Mouse (Mus musculus): ENCODE measurements around the gene Rab37. TPM values are rescaled to one million over a fixed set of nuclear protein-coding genes. Genes with fewer than 3 reads are reported as not detected.

The Rab37 gene
- polyA plus RNA-seq, 1 experiment from 2014 or later: 0.57 TPM

GRCm38 (mm10) chr11:115200520-115200919, 109.3 kb downstream of the Rab37 start:
- WGBS: 91% methylated on average over 4 of the region's 4 CpGs
- H3K9me3 ChIP-seq (replicated peaks; ENCODE audit: control insufficient read depth, low read length): no peaks in the 10 kb centered on the region
- H3K27ac ChIP-seq (ENCODE audit: low read depth, low read length): no peak overlapping the region
- H3K27me3 ChIP-seq (replicated peaks; ENCODE audit: control insufficient read depth, insufficient read depth, low read length): no peaks in the 10 kb centered on the region
- DNase-seq (ENCODE audit: low spot score) (no peak), ATAC-seq (no peak)
- no peak overlapping the region for H3K9ac ChIP-seq (ENCODE audit: low read length)
- H3K4me3 ChIP-seq (ENCODE audit: low read depth, low read length): no peak overlapping the region
- peaks cover 27% of the 10 kb centered on the region for H3K36me3 ChIP-seq (ENCODE audit: control insufficient read depth, insufficient read depth, low read length)
- H3K4me2 ChIP-seq (ENCODE audit: low read length): no peak overlapping the region
- no peaks in the 10 kb centered on the region for H3K4me1 ChIP-seq (ENCODE audit: control insufficient read depth, insufficient read depth, low read length)

- peaks cover 44% of the 10 kb centered on the region for H3K36me3 ChIP-seq (ENCODE audit: control insufficient read depth, insufficient read depth, low read length)
- no peak overlapping the region for H3K4me3 ChIP-seq (ENCODE audit: low read depth, low read length)
- H3K4me2 ChIP-seq (ENCODE audit: low read length): no peak overlapping the region
- no peaks in the 10 kb centered on the region for H3K4me1 ChIP-seq (ENCODE audit: control insufficient read depth, insufficient read depth, low read length)
- H3K9me3 ChIP-seq (replicated peaks; ENCODE audit: control insufficient read depth, low read length): no peaks in the 10 kb centered on the region
- no peaks in the 10 kb centered on the region for H3K27me3 ChIP-seq (replicated peaks; ENCODE audit: control insufficient read depth, insufficient read depth, low read length)
- WGBS: 10% methylated on average over 12 of the region's 12 CpGs
- no peak overlapping the region for H3K27ac ChIP-seq (ENCODE audit: low read depth, low read length)
- no peak overlapping the region for H3K9ac ChIP-seq (ENCODE audit: low read length)
- ATAC-seq (peak; percentile 87), DNase-seq (ENCODE audit: low spot score) (peak; percentile 86)
Observed at GRCm38 (mm10) chr11:115202316-115202715, 111.1 kb downstream of the Rab37 start.

- H3K4me2 ChIP-seq (ENCODE audit: low read length): no peak overlapping the region
- no peaks in the 10 kb centered on the region for H3K4me1 ChIP-seq (ENCODE audit: control insufficient read depth, insufficient read depth, low read length)
- H3K9ac ChIP-seq (ENCODE audit: low read length): no peak overlapping the region
- no peak for ATAC-seq
- H3K36me3 ChIP-seq (ENCODE audit: control insufficient read depth, insufficient read depth, low read length): peaks cover 45% of the 10 kb centered on the region
- 95% methylated on average over 9 of the region's 9 CpGs for WGBS
- no peak overlapping the region for H3K4me3 ChIP-seq (ENCODE audit: low read depth, low read length)
- no peaks in the 10 kb centered on the region for H3K9me3 ChIP-seq (replicated peaks; ENCODE audit: control insufficient read depth, low read length)
- H3K27ac ChIP-seq (ENCODE audit: low read depth, low read length): no peak overlapping the region
- H3K27me3 ChIP-seq (replicated peaks; ENCODE audit: control insufficient read depth, insufficient read depth, low read length): no peaks in the 10 kb centered on the region
- no peak for DNase-seq (ENCODE audit: low spot score)
Observed at GRCm38 (mm10) chr11:115202756-115203155, 111.5 kb downstream of the Rab37 start.

GRCm38 (mm10) chr11:115208126-115208525, 116.9 kb downstream of the Rab37 start:
- ATAC-seq: no peak
- Histone ChIP-seq H3K36me3 (ENCODE audit: control insufficient read depth, insufficient read depth, low read length) (peaks cover 36% of the 10 kb centered on the region), H3K27ac (ENCODE audit: low read depth, low read length) (no peak overlapping the region), H3K27me3 (replicated peaks; ENCODE audit: control insufficient read depth, insufficient read depth, low read length) (no peaks in the 10 kb centered on the region), H3K9ac (ENCODE audit: low read length) (no peak overlapping the region), H3K4me1 (ENCODE audit: control insufficient read depth, insufficient read depth, low read length) (no peaks in the 10 kb centered on the region), H3K9me3 (replicated peaks; ENCODE audit: control insufficient read depth, low read length) (no peaks in the 10 kb centered on the region), H3K4me2 (ENCODE audit: low read length) (no peak overlapping the region), H3K4me3 (ENCODE audit: low read depth, low read length) (no peak overlapping the region)
- 79% methylated on average over 12 of the region's 12 CpGs for WGBS
- DNase-seq (ENCODE audit: low spot score): peak; percentile 28

- no peak for ATAC-seq
- Histone ChIP-seq H3K27me3 (replicated peaks; ENCODE audit: control insufficient read depth, insufficient read depth, low read length) (no peaks in the 10 kb centered on the region), H3K9me3 (replicated peaks; ENCODE audit: control insufficient read depth, low read length) (no peaks in the 10 kb centered on the region), H3K4me1 (ENCODE audit: control insufficient read depth, insufficient read depth, low read length) (no peaks in the 10 kb centered on the region), H3K4me2 (ENCODE audit: low read length) (no peak overlapping the region), H3K36me3 (ENCODE audit: control insufficient read depth, insufficient read depth, low read length) (peaks cover 36% of the 10 kb centered on the region), H3K27ac (ENCODE audit: low read depth, low read length) (no peak overlapping the region), H3K9ac (ENCODE audit: low read length) (no peak overlapping the region), H3K4me3 (ENCODE audit: low read depth, low read length) (no peak overlapping the region)
- DNase-seq (ENCODE audit: low spot score): no peak
- WGBS: 83% methylated on average over 25 of the region's 25 CpGs
Observed at GRCm38 (mm10) chr11:115208776-115209732, 117.8 kb downstream of the Rab37 start.

GRCm38 (mm10) chr11:115209958-115210357, 118.7 kb downstream of the Rab37 start:
- Histone ChIP-seq H3K27me3 (replicated peaks; ENCODE audit: control insufficient read depth, insufficient read depth, low read length) (no peaks in the 10 kb centered on the region), H3K9ac (ENCODE audit: low read length) (no peak overlapping the region), H3K27ac (ENCODE audit: low read depth, low read length) (no peak overlapping the region), H3K4me2 (ENCODE audit: low read length) (no peak overlapping the region), H3K9me3 (replicated peaks; ENCODE audit: control insufficient read depth, low read length) (no peaks in the 10 kb centered on the region), H3K4me3 (ENCODE audit: low read depth, low read length) (no peak overlapping the region), H3K4me1 (ENCODE audit: control insufficient read depth, insufficient read depth, low read length) (no peaks in the 10 kb centered on the region), H3K36me3 (ENCODE audit: control insufficient read depth, insufficient read depth, low read length) (peaks cover 33% of the 10 kb centered on the region)
- no peak for DNase-seq (ENCODE audit: low spot score)
- no peak for ATAC-seq
- WGBS: 81% methylated on average over 7 of the region's 7 CpGs

Other genes with a start within 250 kb of the Rab37 start
- 4.4 and 5.4 TPM in 2 replicates for gene Gprc5c, start 240.3 kb upstream of the Rab37 start, polyA plus RNA-seq (2014; fragmentation: Nextera tagmentation; extraction: Ambion mirVana)
- gene Cd300a, start 201.4 kb upstream of the Rab37 start, polyA plus RNA-seq (2014; fragmentation: Nextera tagmentation; extraction: Ambion mirVana): 0.73 and 1.0 TPM in 2 replicates
- 0.07 TPM in 1 of 2 replicates, not detected in the other for gene Cd300lb, start 157.0 kb upstream of the Rab37 start, polyA plus RNA-seq (2014; fragmentation: Nextera tagmentation; extraction: Ambion mirVana)
- gene Cd300c, start 122.3 kb upstream of the Rab37 start, polyA plus RNA-seq (2014; fragmentation: Nextera tagmentation; extraction: Ambion mirVana): not detected in 2 replicates
- not detected in 2 replicates for gene Cd300ld, start 101.5 kb upstream of the Rab37 start, polyA plus RNA-seq (2014; fragmentation: Nextera tagmentation; extraction: Ambion mirVana)
- 1.1 and 2.0 TPM in 2 replicates for gene Cd300c2, start 89.6 kb upstream of the Rab37 start, polyA plus RNA-seq (2014; fragmentation: Nextera tagmentation; extraction: Ambion mirVana)
- gene Cd300ld2, start 75.2 kb upstream of the Rab37 start, polyA plus RNA-seq (2014; fragmentation: Nextera tagmentation; extraction: Ambion mirVana): not detected in 2 replicates
- not detected in 2 replicates for gene Cd300ld4, start 64.4 kb upstream of the Rab37 start, polyA plus RNA-seq (2014; fragmentation: Nextera tagmentation; extraction: Ambion mirVana)
- gene Cd300ld5, start 53.7 kb upstream of the Rab37 start, polyA plus RNA-seq (2014; fragmentation: Nextera tagmentation; extraction: Ambion mirVana): not detected in 2 replicates
- gene Cd300ld3, start 43.0 kb upstream of the Rab37 start, polyA plus RNA-seq (2014; fragmentation: Nextera tagmentation; extraction: Ambion mirVana): not detected in 2 replicates
- gene Cd300e, start 29.3 kb upstream of the Rab37 start, polyA plus RNA-seq (2014; fragmentation: Nextera tagmentation; extraction: Ambion mirVana): not detected in 2 replicates
- not detected in 2 replicates for gene Cd300lf, start 42.6 kb downstream of the Rab37 start, polyA plus RNA-seq (2014; fragmentation: Nextera tagmentation; extraction: Ambion mirVana)
- gene Slc9a3r1, start 71.9 kb downstream of the Rab37 start, polyA plus RNA-seq (2014; fragmentation: Nextera tagmentation; extraction: Ambion mirVana): 39.4 and 48.4 TPM in 2 replicates
- 6.3 and 8.5 TPM in 2 replicates for gene Tmem104, start 96.1 kb downstream of the Rab37 start, polyA plus RNA-seq (2014; fragmentation: Nextera tagmentation; extraction: Ambion mirVana)
- gene Nat9, start 96.4 kb downstream of the Rab37 start, polyA plus RNA-seq (2014; fragmentation: Nextera tagmentation; extraction: Ambion mirVana): 19.5 and 20.4 TPM in 2 replicates
- 0.12 and 0.14 TPM in 2 replicates for gene Grin2c, start 175.8 kb downstream of the Rab37 start, polyA plus RNA-seq (2014; fragmentation: Nextera tagmentation; extraction: Ambion mirVana)
- gene Fdxr, start 185.6 kb downstream of the Rab37 start, polyA plus RNA-seq (2014; fragmentation: Nextera tagmentation; extraction: Ambion mirVana): 17.2 and 20.0 TPM in 2 replicates
- 0.24 and 0.40 TPM in 2 replicates for gene Fads6, start 206.2 kb downstream of the Rab37 start, polyA plus RNA-seq (2014; fragmentation: Nextera tagmentation; extraction: Ambion mirVana)
- not detected in 2 replicates for gene Otop2, start 215.7 kb downstream of the Rab37 start, polyA plus RNA-seq (2014; fragmentation: Nextera tagmentation; extraction: Ambion mirVana)
- gene Ush1g, start 230.6 kb downstream of the Rab37 start, polyA plus RNA-seq (2014; fragmentation: Nextera tagmentation; extraction: Ambion mirVana): not detected in 2 replicates
- 0.06 and 0.09 TPM in 2 replicates for gene Otop3, start 243.3 kb downstream of the Rab37 start, polyA plus RNA-seq (2014; fragmentation: Nextera tagmentation; extraction: Ambion mirVana)

Data from forebrain, embryonic 14.5 days (tissue).